Mouse (Mus musculus) MEL (cell line): ENCODE data around the gene Rgs5. TPM values are rescaled to one million over a fixed set of nuclear protein-coding genes. Genes with fewer than 3 reads are reported as not detected.

ENCODE experiments used
- DNase-seq: peaks from one replicate; pipeline ENCODE4 v3.0.0; 2011; ENCODE audit warnings: low read depth, low spot score
- H3K27ac ChIP-seq: 2 replicates; pipeline ENCODE4 v1.5.1; 2012; ENCODE audit warnings: low read depth, mild to moderate bottlenecking, control low read depth, low read length, moderate library complexity; ENCODE audit not compliant: control insufficient read depth
- H3K27me3 ChIP-seq, 2 experiments: fragments of 150-350 bp in 1 of 2; sonication (generic) in 1 of 2; 2 replicates each; pipeline ENCODE4 v1.6.1; 2012; ENCODE audit warnings: low read length in 2 of 2, mild to moderate bottlenecking in 2 of 2, improper control_type of control experiment in 1 of 2, moderate library complexity in 1 of 2; ENCODE audit not compliant: insufficient read depth in 2 of 2, control insufficient read depth in 1 of 2
- H3K36me3 ChIP-seq, 2 experiments: 2 replicates each; pipeline ENCODE4 v1.6.1; 2012 to 2014; ENCODE audit warnings: low read length in 2 of 2, improper control_type of control experiment in 1 of 2, inconsistent platforms in 1 of 2, mild to moderate bottlenecking in 1 of 2; ENCODE audit not compliant: insufficient read depth in 2 of 2, control insufficient read depth in 1 of 2
- H3K4me1 ChIP-seq, 2 experiments: fragments of 150-350 bp in 1 of 2; sonication (generic) in 1 of 2; 2 replicates each; pipeline ENCODE4 v1.6.1; 2012; ENCODE audit warnings: low read length in 2 of 2, improper control_type of control experiment in 1 of 2, mild to moderate bottlenecking in 1 of 2; ENCODE audit not compliant: insufficient read depth in 2 of 2, control insufficient read depth in 1 of 2
- H3K4me3 ChIP-seq, 2 experiments: fragments of 150-350 bp in 1 of 2; sonication (generic) in 1 of 2; 2 replicates each; pipeline ENCODE4 v1.5.1; 2012; ENCODE audit warnings: low read depth in 2 of 2, low read length in 2 of 2, mild to moderate bottlenecking in 2 of 2, moderate library complexity in 2 of 2, control low read depth in 1 of 2, improper control_type of control experiment in 1 of 2; ENCODE audit not compliant: control insufficient read depth in 1 of 2, insufficient read depth in 1 of 2
- H3K79me2 ChIP-seq: 2 replicates; pipeline ENCODE4 v1.6.1; 2012; ENCODE audit warnings: mild to moderate bottlenecking, low read length, moderate library complexity; ENCODE audit not compliant: control insufficient read depth, poor library complexity, insufficient read depth
- H3K9ac ChIP-seq: 2 replicates; pipeline ENCODE4 v1.6.1; 2012; ENCODE audit warnings: low read depth, mild to moderate bottlenecking, control low read depth, low read length, moderate library complexity; ENCODE audit not compliant: control insufficient read depth, poor library complexity, severe bottlenecking
- H3K9me3 ChIP-seq: fragments of 150-350 bp; sonication (generic); replicated peaks from 2 replicates; pipeline ENCODE4 v1.6.1; 2012; ENCODE audit warnings: mild to moderate bottlenecking, low read length, improper control_type of control experiment, moderate library complexity; ENCODE audit not compliant: insufficient read depth
- BHLHE40 ChIP-seq: IDR thresholded peaks from 2 replicates; pipeline ENCODE4 v1.6.1; 2012; ENCODE audit warnings: low read depth, mild to moderate bottlenecking, inconsistent platforms, low read length, improper control_type of control experiment, borderline replicate concordance
- CHD1 ChIP-seq: IDR thresholded peaks from 2 replicates; pipeline ENCODE4 v1.6.1; 2012; ENCODE audit warnings: low read depth, mild to moderate bottlenecking, inconsistent platforms, low read length, improper control_type of control experiment
- CTCF ChIP-seq, 3 experiments: IDR thresholded peaks in 2 of 3; conservative IDR thresholded peaks in 1 of 3; 2 replicates each; pipeline ENCODE4 v1.5.1; 2011 to 2012; ENCODE audit warnings: low read length in 3 of 3, low read depth in 2 of 3, mild to moderate bottlenecking in 2 of 3, improper control_type of control experiment in 1 of 3, inconsistent platforms in 1 of 3, mixed read lengths in 1 of 3, moderate library complexity in 1 of 3; ENCODE audit not compliant: control insufficient read depth in 1 of 3, insufficient read depth in 1 of 3, poor library complexity in 1 of 3, severe bottlenecking in 1 of 3
- E2F4 ChIP-seq: IDR thresholded peaks from 2 replicates; pipeline ENCODE4 v1.6.1; 2011; ENCODE audit warnings: low read depth, low read length, improper control_type of control experiment, borderline replicate concordance
- ELF1 ChIP-seq: IDR thresholded peaks from 2 replicates; pipeline ENCODE4 v1.6.1; 2014; ENCODE audit warnings: low read depth, mild to moderate bottlenecking, inconsistent platforms, low read length, improper control_type of control experiment, moderate library complexity
- EP300 ChIP-seq, 2 experiments: IDR thresholded peaks; 2 replicates each; pipeline ENCODE4 v1.6.1; 2011; ENCODE audit warnings: improper control_type of control experiment in 2 of 2, low read length in 2 of 2, low read depth in 1 of 2, mild to moderate bottlenecking in 1 of 2
- ETS1 ChIP-seq: IDR thresholded peaks from 2 replicates; pipeline ENCODE4 v1.6.1; 2012; ENCODE audit warnings: low read depth, mild to moderate bottlenecking, inconsistent platforms, low read length, improper control_type of control experiment, moderate library complexity
- GABPA ChIP-seq: IDR thresholded peaks from 2 replicates; pipeline ENCODE4 v1.6.1; 2012; ENCODE audit warnings: low read depth, mild to moderate bottlenecking, inconsistent platforms, low read length, improper control_type of control experiment, moderate library complexity
- HCFC1 ChIP-seq: IDR thresholded peaks from 2 replicates; pipeline ENCODE4 v1.6.1; 2012; ENCODE audit warnings: low read depth, mild to moderate bottlenecking, inconsistent platforms, low read length, improper control_type of control experiment, moderate library complexity
- KAT2A ChIP-seq: conservative IDR thresholded peaks from 2 replicates; pipeline ENCODE4 v1.6.1; 2012; ENCODE audit warnings: low read depth, low read length, improper control_type of control experiment, inconsistent platforms
- MAFK ChIP-seq: IDR thresholded peaks from 2 replicates; pipeline ENCODE4 v1.6.1; 2011; ENCODE audit warnings: low read depth, mild to moderate bottlenecking, low read length, improper control_type of control experiment, borderline replicate concordance
- MAX ChIP-seq: IDR thresholded peaks from 2 replicates; pipeline ENCODE4 v1.6.1; 2011; ENCODE audit warnings: low read length, improper control_type of control experiment
- MAZ ChIP-seq: IDR thresholded peaks from 2 replicates; pipeline ENCODE4 v1.6.1; 2012; ENCODE audit warnings: low read depth, mild to moderate bottlenecking, inconsistent platforms, low read length, improper control_type of control experiment
- MEF2A ChIP-seq: IDR thresholded peaks from 2 replicates; pipeline ENCODE4 v1.6.1; 2014; ENCODE audit warnings: low read depth, mild to moderate bottlenecking, inconsistent platforms, low read length, improper control_type of control experiment; ENCODE audit not compliant: poor library complexity, insufficient replicate concordance, severe bottlenecking; ENCODE audit errors: extremely low read depth
- MXI1 ChIP-seq: IDR thresholded peaks from 2 replicates; pipeline ENCODE4 v1.6.1; 2011; ENCODE audit warnings: mild to moderate bottlenecking, low read depth, low read length, improper control_type of control experiment
- MYB ChIP-seq: IDR thresholded peaks from 2 replicates; pipeline ENCODE4 v1.6.1; 2011; ENCODE audit warnings: mild to moderate bottlenecking, low read depth, low read length, improper control_type of control experiment
- NRF1 ChIP-seq: IDR thresholded peaks from 2 replicates; pipeline ENCODE4 v1.6.1; 2014; ENCODE audit warnings: low read depth, mild to moderate bottlenecking, inconsistent platforms, low read length, improper control_type of control experiment, moderate library complexity; ENCODE audit not compliant: poor library complexity, insufficient read depth, severe bottlenecking
- POLR2A ChIP-seq, 2 experiments: IDR thresholded peaks; 2 replicates each; pipeline ENCODE4 v1.6.1; 2011 to 2012; ENCODE audit warnings: low read length in 2 of 2, mild to moderate bottlenecking in 2 of 2, control low read depth in 1 of 2, improper control_type of control experiment in 1 of 2, low read depth in 1 of 2, moderate library complexity in 1 of 2; ENCODE audit not compliant: control insufficient read depth in 1 of 2, insufficient read depth in 1 of 2, poor library complexity in 1 of 2
- POLR2AphosphoS5 ChIP-seq: IDR thresholded peaks from 2 replicates; pipeline ENCODE4 v1.6.1; 2012; ENCODE audit warnings: low read depth, borderline replicate concordance, mild to moderate bottlenecking, inconsistent platforms, low read length, moderate library complexity, mixed read lengths
- RCOR1 ChIP-seq: IDR thresholded peaks from 2 replicates; pipeline ENCODE4 v1.6.1; 2012; ENCODE audit warnings: low read depth, mild to moderate bottlenecking, inconsistent platforms, low read length, improper control_type of control experiment
- SMC3 ChIP-seq: IDR thresholded peaks from 2 replicates; pipeline ENCODE4 v1.6.1; 2011; ENCODE audit warnings: low read depth, low read length, improper control_type of control experiment
- TAL1 ChIP-seq: IDR thresholded peaks from 2 replicates; pipeline ENCODE4 v1.6.1; 2012; ENCODE audit warnings: mild to moderate bottlenecking, inconsistent platforms, low read length, moderate library complexity, mixed read lengths
- TBP ChIP-seq: IDR thresholded peaks from 2 replicates; pipeline ENCODE4 v1.8.0; 2011; ENCODE audit warnings: low read depth, low read length, improper control_type of control experiment
- TCF12 ChIP-seq: IDR thresholded peaks from 2 replicates; pipeline ENCODE4 v1.6.1; 2014; ENCODE audit warnings: low read depth, mild to moderate bottlenecking, inconsistent platforms, low read length, improper control_type of control experiment, moderate library complexity
- UBTF ChIP-seq: IDR thresholded peaks from 2 replicates; pipeline ENCODE4 v1.6.1; 2012; ENCODE audit warnings: low read depth, mild to moderate bottlenecking, inconsistent platforms, low read length, improper control_type of control experiment, moderate library complexity, borderline replicate concordance; ENCODE audit not compliant: insufficient read depth
- USF1 ChIP-seq: IDR thresholded peaks from 2 replicates; pipeline ENCODE4 v1.6.1; 2014; ENCODE audit warnings: low read depth, mild to moderate bottlenecking, inconsistent platforms, low read length, improper control_type of control experiment, moderate library complexity
- USF2 ChIP-seq, 2 experiments: IDR thresholded peaks; 2 replicates each; pipeline ENCODE4 v1.6.1; 2011 to 2012; ENCODE audit warnings: improper control_type of control experiment in 2 of 2, low read length in 2 of 2, borderline replicate concordance in 1 of 2, inconsistent platforms in 1 of 2, low read depth in 1 of 2, mild to moderate bottlenecking in 1 of 2; ENCODE audit not compliant: insufficient read depth in 1 of 2
- ZC3H11A ChIP-seq: IDR thresholded peaks from 2 replicates; pipeline ENCODE4 v1.6.1; 2012; ENCODE audit warnings: low read depth, mild to moderate bottlenecking, inconsistent platforms, low read length, improper control_type of control experiment
- ZKSCAN1 ChIP-seq: IDR thresholded peaks from 2 replicates; pipeline ENCODE4 v1.6.1; 2012; ENCODE audit warnings: low read depth, mild to moderate bottlenecking, inconsistent platforms, low read length, improper control_type of control experiment, moderate library complexity
- ZNF384 ChIP-seq: IDR thresholded peaks from 2 replicates; pipeline ENCODE4 v1.6.1; 2012; ENCODE audit warnings: low read depth, mild to moderate bottlenecking, inconsistent platforms, low read length, improper control_type of control experiment
- polyA plus RNA-seq, 2 experiments: library from polyadenylated mRNA; stranded (reverse) in 1 of 2; unstranded in 1 of 2; fragments of >175 nt in 1 of 2; fragments of >200 nt in 1 of 2; gene quantifications; 2 replicates each; pipeline versions ENCODE4 v1.2.1 to v1.2.4; 2012; ENCODE audit warnings: low replicate concordance in 2 of 2, low read depth in 1 of 2; ENCODE audit not compliant: insufficient read length in 2 of 2, insufficient read depth in 1 of 2, missing spikeins in 1 of 2
- total RNA-seq: library from RNA; depleted of rRNA; stranded (reverse); fragments of 300-350 nt; gene quantifications from 2 replicates; pipeline ENCODE4 v1.2.3, GENCODE M21; 2012

The Rgs5 gene
- total and polyA plus RNA-seq, 3 experiments, result not detected

- TF ChIP-seq TCF12 (no peak), ETS1 (no peak), SMC3 (no peak), E2F4 (no peak), NRF1 (no peak), CTCF (IDR thresholded peaks at IDR 0.05 in 2 of 3, conservative IDR thresholded peaks at IDR 0.05 in 1 of 3; ENCODE audit: control insufficient read depth in 1 of 3, insufficient read depth in 1 of 3, low read depth in 2 of 3, low read length in 3 of 3, poor library complexity in 1 of 3, severe bottlenecking in 1 of 3) (no peak), USF2 (IDR thresholded peaks at IDR 0.05; ENCODE audit: borderline replicate concordance in 1 of 2, insufficient read depth in 1 of 2, low read depth in 1 of 2, low read length in 2 of 2) (no peak), ZNF384 (no peak), MAFK (no peak), GABPA (no peak), ELF1 (no peak), MXI1 (no peak), HCFC1 (no peak), MAZ (no peak), BHLHE40 (no peak)
- Histone ChIP-seq H3K27me3 (no peaks in the 10 kb centered on the region), H3K9me3 (no peaks in the 10 kb centered on the region), H3K4me3 (no peak overlapping the region), H3K4me1 (no peaks in the 10 kb centered on the region), H3K79me2 (no peaks in the 10 kb centered on the region), H3K9ac (no peak overlapping the region), H3K27ac (no peak overlapping the region), H3K36me3 (no peaks in the 10 kb centered on the region)
- no peak for DNase-seq
These were observed 27.6 kb downstream of the Rgs5 start for GRCm38 (mm10) chr1:169682775-169683497.

- Histone ChIP-seq H3K4me3 (no peak overlapping the region), H3K9ac (no peak overlapping the region), H3K79me2 (no peaks in the 10 kb centered on the region), H3K4me1 (no peaks in the 10 kb centered on the region), H3K27ac (no peak overlapping the region), H3K36me3 (no peaks in the 10 kb centered on the region), H3K9me3 (no peaks in the 10 kb centered on the region), H3K27me3 (no peaks in the 10 kb centered on the region)
- no peak for DNase-seq
- TF ChIP-seq USF1 (no peak), UBTF (no peak), CHD1 (no peak), MYB (no peak), MAZ (no peak), ZKSCAN1 (no peak), TAL1 (no peak), MAX (no peak), TBP (no peak), USF2 (IDR thresholded peaks at IDR 0.05; ENCODE audit: borderline replicate concordance in 1 of 2, insufficient read depth in 1 of 2, low read depth in 1 of 2, low read length in 2 of 2) (no peak), KAT2A (no peak), NRF1 (no peak), POLR2AphosphoS5 (no peak), ZC3H11A (no peak), E2F4 (no peak), POLR2A (IDR thresholded peaks at IDR 0.05; ENCODE audit: control insufficient read depth in 1 of 2, insufficient read depth in 1 of 2, low read depth in 1 of 2, low read length in 2 of 2, poor library complexity in 1 of 2) (no peak), EP300 (IDR thresholded peaks at IDR 0.05; ENCODE audit: low read depth in 1 of 2, low read length in 2 of 2) (no peak), MEF2A (no peak), SMC3 (no peak), RCOR1 (no peak)
These were observed 30.0 kb downstream of the Rgs5 start for GRCm38 (mm10) chr1:169685257-169685656.
